Comparison of ENCODE assay signal across 16 mouse cellular contexts in genomic region chr2:129606269-129606668, GRCm38 (mm10). TPM values are rescaled to one million over a fixed set of nuclear protein-coding genes. Genes with fewer than 3 reads are reported as not detected.
DNase-seq lines count a peak whose midpoint lies in the region; ATAC-seq and TF ChIP-seq lines count a peak whose summit lies in the region.
"Had no signal": no experiment of that assay in that cellular context is flagged by ENCODE, and none has a peak within 500 bp of the region (broad histone marks: within the 10 kb centered on the region; RNA-seq: fewer than 3 reads in every experiment).

No protein-coding gene starts in this region.

- intact Hi-C loops in heart, postnatal 25 days (cut with DNase I), result no loop called here

- no peak overlapping the region for H3K27ac ChIP-seq in midbrain, embryonic 14.5 days (replicated peaks; ENCODE audit: low read depth, low read length)
- no peak overlapping the region for H3K27ac ChIP-seq in midbrain, postnatal 0 days (ENCODE audit: low read depth, low read length)
- 0 out of 2 replicates have a peak overlapping the region, but pooled peaks have one; percentile 3 for H3K27ac ChIP-seq in forebrain, embryonic 16.5 days (ENCODE audit: low read length)
- H3K27ac ChIP-seq: embryonic facial prominence, embryonic 13.5 days; hindbrain, embryonic 14.5 days; neural tube, embryonic 15.5 days had no signal

- H3K4me1 ChIP-seq in midbrain, embryonic 14.5 days (ENCODE audit: control insufficient read depth, insufficient read depth, low read length), result peaks cover 8% of the 10 kb centered on the region; the same call in 1 of the 2 replicates
- H3K4me1 ChIP-seq in midbrain, postnatal 0 days (ENCODE audit: insufficient read depth, low read length), result no peaks in the 10 kb centered on the region
- peaks cover 18% of the 10 kb centered on the region for H3K4me1 ChIP-seq in forebrain, embryonic 16.5 days (replicated peaks; ENCODE audit: control insufficient read depth, insufficient read depth, low read length)

- peaks cover 7% of the 10 kb centered on the region; the same call in 1 of the 2 replicates for H3K36me3 ChIP-seq in midbrain, embryonic 14.5 days (ENCODE audit: control insufficient read depth, insufficient read depth, low read length)
- H3K36me3 ChIP-seq in midbrain, postnatal 0 days (ENCODE audit: insufficient read depth, low read length), result peaks cover 20% of the 10 kb centered on the region
- H3K36me3 ChIP-seq in forebrain, embryonic 16.5 days (ENCODE audit: control insufficient read depth, insufficient read depth), result 0 out of 2 replicates have a peak, but pooled peaks cover 2% of the 10 kb centered on the region
- H3K36me3 ChIP-seq: G1E had no signal

- ATAC-seq in midbrain, embryonic 14.5 days (ENCODE audit: low FRiP score, low TSS enrichment), result no peak
- no peak for ATAC-seq in midbrain, postnatal 0 days (ENCODE audit: low FRiP score)
- ATAC-seq in forebrain, embryonic 16.5 days, result peak; percentile 63

- no peaks in the 10 kb centered on the region for H3K9me3 ChIP-seq in midbrain, embryonic 14.5 days (ENCODE audit: control insufficient read depth, low read length)
- H3K9me3 ChIP-seq in midbrain, postnatal 0 days (ENCODE audit: low read length), result no peaks in the 10 kb centered on the region
- H3K9me3 ChIP-seq in forebrain, embryonic 16.5 days (ENCODE audit: control insufficient read depth, low read length), result no peaks in the 10 kb centered on the region
- H3K9me3 ChIP-seq: embryonic facial prominence, embryonic 13.5 days; G1E; neural tube, embryonic 15.5 days had no signal

- H3K27me3 ChIP-seq in midbrain, embryonic 14.5 days (ENCODE audit: control insufficient read depth, insufficient read depth, low read length), result no peaks in the 10 kb centered on the region
- no peaks in the 10 kb centered on the region for H3K27me3 ChIP-seq in midbrain, postnatal 0 days (ENCODE audit: insufficient read depth, low read length)
- H3K27me3 ChIP-seq in forebrain, embryonic 16.5 days (replicated peaks; ENCODE audit: control insufficient read depth, insufficient read depth, low read length), result no peaks in the 10 kb centered on the region
- H3K27me3 ChIP-seq: embryonic facial prominence, embryonic 13.5 days; neural tube, embryonic 15.5 days had no signal

- H3K4me3 ChIP-seq in midbrain, embryonic 14.5 days (replicated peaks; ENCODE audit: low read depth, low read length), result no peak overlapping the region
- no peak overlapping the region for H3K4me3 ChIP-seq in midbrain, postnatal 0 days (ENCODE audit: low read depth, low read length)
- no peak overlapping the region for H3K4me3 ChIP-seq in forebrain, embryonic 16.5 days (replicated peaks; ENCODE audit: low read length)
- H3K4me3 ChIP-seq: embryonic facial prominence, embryonic 13.5 days; neural tube, embryonic 15.5 days had no signal

- no peak overlapping the region for H3K4me2 ChIP-seq in midbrain, embryonic 14.5 days (ENCODE audit: low read length)
- H3K4me2 ChIP-seq in midbrain, postnatal 0 days (ENCODE audit: low read depth, low read length, poor library complexity, severe bottlenecking), result no peak overlapping the region
- H3K4me2 ChIP-seq in forebrain, embryonic 16.5 days (ENCODE audit: low read length), result no peak overlapping the region
- H3K4me2 ChIP-seq: embryonic facial prominence, embryonic 13.5 days; hindbrain, embryonic 14.5 days; neural tube, embryonic 15.5 days had no signal

- WGBS in midbrain, embryonic 14.5 days, result 22% methylated on average over 8 of the region's 8 CpGs
- 33% methylated on average over 8 of the region's 8 CpGs for WGBS in midbrain, postnatal 0 days
- 6% methylated on average over 8 of the region's 8 CpGs for WGBS in forebrain, embryonic 16.5 days

- no peak overlapping the region for H3K9ac ChIP-seq in midbrain, embryonic 14.5 days (replicated peaks; ENCODE audit: low read length)
- no peak overlapping the region for H3K9ac ChIP-seq in midbrain, postnatal 0 days (replicated peaks; ENCODE audit: low read length, poor library complexity, severe bottlenecking)
- no peak overlapping the region for H3K9ac ChIP-seq in forebrain, embryonic 16.5 days (replicated peaks; ENCODE audit: low read depth, low read length)
- H3K9ac ChIP-seq: embryonic facial prominence, embryonic 13.5 days; hindbrain, embryonic 14.5 days; neural tube, embryonic 15.5 days had no signal

- no peak for TF ChIP-seq CTCF in midbrain, postnatal 0 days (IDR thresholded peaks at IDR 0.05)

- peak; percentile 69 to 71 for DNase-seq in heart, adult 18-20 months
- no peak for DNase-seq in heart, postnatal 25 days (ENCODE audit: low spot score)
- DNase-seq in midbrain, embryonic 14.5 days, result peak; percentile 41
- no peak for DNase-seq in midbrain, postnatal 0 days (ENCODE audit: low spot score)
- peak; percentile 66 to 69 for DNase-seq in right cerebral cortex, postnatal 36 days (ENCODE audit: low spot score in 2 of 2)
- DNase-seq in gastrocnemius, postnatal 10 days, result no peak
- DNase-seq in ovary, postnatal 10 days (ENCODE audit: low spot score), result no peak
- DNase-seq: B cell, adult 2 months; cerebellum, adult 8-10 months; lung, postnatal 10 days; thymus, adult 2 months had no signal

RNA-seq across cellular contexts. Expression of gene Sirpa, which starts 13.6 kb away (rescaled TPM):
- total RNA-seq in heart, adult 18-20 months (2021), result 10 to 100 TPM; 27.5 to 29.4 TPM
- total RNA-seq in heart, postnatal 25 days (2021), result 10 to 100 TPM; 24.6 to 28.1 TPM
- polyA plus RNA-seq in midbrain, embryonic 14.5 days (2014; fragmentation: Nextera tagmentation; extraction: Ambion mirVana), result 28.3 and 35.7 TPM in 2 replicates
- total RNA-seq in midbrain, postnatal 0 days (2014; rRNA removed), result 109 and 126 TPM in 2 replicates
- 52.2 and 55.7 TPM in 2 replicates for polyA plus RNA-seq in midbrain, postnatal 0 days (2015; fragmentation: Nextera tagmentation; extraction: Ambion mirVana)
- 30.2 and 34.8 TPM in 2 replicates for polyA plus RNA-seq in forebrain, embryonic 16.5 days (2015; fragmentation: Nextera tagmentation; extraction: Ambion mirVana)
- 10 to 100 TPM; 17.2 to 29.1 TPM for total RNA-seq in gastrocnemius, postnatal 10 days (2021)
- polyA plus RNA-seq: G1E had no signal

Comparison
In these comparisons a context has a peak if more than half of its experiments do, and no peak if none do; other contexts are left out.
1. DNase-seq: peak in heart, adult 18-20 months (2 of 2), midbrain, embryonic 14.5 days (single experiment) and right cerebral cortex, postnatal 36 days (2 of 2); none in heart, postnatal 25 days (single experiment), midbrain, postnatal 0 days (single experiment), gastrocnemius, postnatal 10 days (single experiment) and ovary, postnatal 10 days (single experiment).